Mouse (Mus musculus) neural tube, embryonic 14.5 days (tissue): ENCODE measurements around the gene Gm9048. TPM values are rescaled to one million over a fixed set of nuclear protein-coding genes. Genes with fewer than 3 reads are reported as not detected.
"Not testable (repeated sequence)": the region's sequence is repeated elsewhere in the genome, so short reads cannot be mapped to it uniquely, and the experiment has no call there.

Source experiments
- ATAC-seq: fragments of 200-750 bp; cut with Nextera tagmentation; 2 replicates; pipeline ENCODE4 v1.8.0; 2017; ENCODE audit warnings: low read depth, mild to moderate bottlenecking, moderate TSS enrichment, moderate library complexity
- H3K27ac ChIP-seq: fragments of 300-500 bp; sonication (generic); 2 replicates; pipeline ENCODE4 v1.5.1; 2014; ENCODE audit warnings: low read depth, mild to moderate bottlenecking, control low read depth, low read length, moderate library complexity, mixed read lengths
- H3K27me3 ChIP-seq: fragments of 300-500 bp; sonication (generic); 2 replicates; pipeline ENCODE4 v1.6.1; 2014; ENCODE audit warnings: low read length; ENCODE audit not compliant: control insufficient read depth, insufficient read depth
- H3K36me3 ChIP-seq: fragments of 300-500 bp; sonication (generic); 2 replicates; pipeline ENCODE4 v1.6.1; 2014; ENCODE audit warnings: low read length, mixed read lengths; ENCODE audit not compliant: control insufficient read depth, insufficient read depth
- H3K4me1 ChIP-seq: fragments of 300-500 bp; sonication (generic); 2 replicates; pipeline ENCODE4 v1.6.1; 2014; ENCODE audit warnings: low read length; ENCODE audit not compliant: control insufficient read depth, insufficient read depth
- H3K4me2 ChIP-seq: fragments of 300-500 bp; sonication (generic); 2 replicates; pipeline ENCODE4 v1.6.1; 2014; ENCODE audit warnings: mild to moderate bottlenecking, low read depth, low read length, control low read depth
- H3K4me3 ChIP-seq: fragments of 300-500 bp; sonication (generic); 2 replicates; pipeline ENCODE4 v1.5.1; 2014; ENCODE audit warnings: low read depth, low read length, control low read depth, mixed read lengths
- H3K9ac ChIP-seq: fragments of 300-500 bp; sonication (generic); replicated peaks from 2 replicates; pipeline ENCODE4 v1.6.1; 2014; ENCODE audit warnings: low read depth, mild to moderate bottlenecking, control low read depth, low read length, mixed read lengths
- H3K9me3 ChIP-seq: fragments of 300-500 bp; sonication (generic); 2 replicates; pipeline ENCODE4 v1.6.1; 2016; ENCODE audit warnings: low read length; ENCODE audit not compliant: control insufficient read depth
- WGBS: fragments of 180-500 bp; shearing (Covaris S2); extraction: QIAGEN DNeasy Blood & Tissue Kit; methylation state at CpG from one replicate; pipeline ENCODE4 v1.1.7; 2014; 5-methylcytosine and 5-hydroxymethylcytosine counted together
- polyA plus RNA-seq: library from polyadenylated mRNA; unstranded; fragments of >200 nt; fragmentation: Nextera tagmentation; extraction: Ambion mirVana; gene quantifications from 2 replicates; pipeline ENCODE4 v1.2.1, GENCODE M21; 2014

The Gm9048 gene
- polyA plus RNA-seq, 1 experiment from 2014 or later = not detected

DNA sequence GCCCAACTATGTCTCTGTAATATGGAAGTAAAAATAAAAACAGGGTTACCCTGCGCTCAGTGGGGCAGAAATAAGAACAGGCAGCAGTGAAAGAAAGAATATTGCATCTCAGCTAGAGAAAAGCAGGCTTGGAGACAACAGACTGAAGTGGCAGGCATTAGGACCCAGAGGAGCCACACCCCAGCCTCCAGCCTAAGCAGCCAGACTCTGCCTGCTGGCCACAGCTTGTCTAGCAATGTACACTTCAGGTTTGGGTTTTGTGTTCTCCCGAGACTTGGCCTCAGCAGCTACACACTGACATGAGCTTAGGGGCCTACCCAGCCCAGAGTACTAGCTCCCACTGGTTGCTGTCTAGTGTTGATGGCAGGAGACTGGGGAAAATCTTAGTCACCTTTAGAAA is 46.3 kb downstream of the Gm9048 start:
- H3K9ac ChIP-seq, H3K27me3 ChIP-seq, H3K4me2 ChIP-seq, H3K36me3 ChIP-seq, H3K9me3 ChIP-seq, H3K27ac ChIP-seq, H3K4me1 ChIP-seq, ATAC-seq, H3K4me3 ChIP-seq: not testable (repeated sequence)
- 35% methylated on average over 2 of the region's 2 CpGs for WGBS

Other genes with a start within 250 kb of the Gm9048 start
- gene Mdm1, start 206.9 kb downstream of the Gm9048 start, polyA plus RNA-seq = 31.3 and 34.1 TPM in 2 replicates
- gene Il22, start 143.7 kb downstream of the Gm9048 start, polyA plus RNA-seq = 0.24 TPM in 1 of 2 replicates, not detected in the other
- gene Gm32717, start 107.9 kb downstream of the Gm9048 start, polyA plus RNA-seq = 0.35 and 0.37 TPM in 2 replicates
- 0.35 and 0.37 TPM in 2 replicates for gene Gm32802, start 90.0 kb downstream of the Gm9048 start, polyA plus RNA-seq
- gene Iltifb, start 53.6 kb downstream of the Gm9048 start, polyA plus RNA-seq = not detected in 2 replicates
- gene Gm9040, start 21.7 kb downstream of the Gm9048 start, polyA plus RNA-seq = not detected in 2 replicates
- not detected in 2 replicates for gene Gm9044, start 16.3 kb downstream of the Gm9048 start, polyA plus RNA-seq
- gene Gm9045, start 10.8 kb downstream of the Gm9048 start, polyA plus RNA-seq = not detected in 2 replicates
- gene Gm9046, start 5.4 kb downstream of the Gm9048 start, polyA plus RNA-seq = not detected in 2 replicates
- gene Gm9049, start 5.4 kb upstream of the Gm9048 start, polyA plus RNA-seq = not detected in 2 replicates
- gene Ifng, start 92.4 kb upstream of the Gm9048 start, polyA plus RNA-seq = not detected in 2 replicates